Mouse (Mus musculus) hindbrain, embryonic 13.5 days (tissue): ENCODE measurements around the gene Tbc1d22a. TPM values are rescaled to one million over a fixed set of nuclear protein-coding genes. Genes with fewer than 3 reads are reported as not detected.

ENCODE experiments used
- ATAC-seq: fragments of 200-750 bp; cut with Nextera tagmentation; 2 replicates; pipeline ENCODE4 v1.8.0; 2017; ENCODE audit warnings: moderate TSS enrichment; ENCODE audit not compliant: low FRiP score
- H3K27ac ChIP-seq: fragments of 300-500 bp; sonication (generic); 2 replicates; pipeline ENCODE4 v1.5.1; 2015; ENCODE audit warnings: inconsistent platforms, mild to moderate bottlenecking, moderate library complexity
- H3K27me3 ChIP-seq: fragments of 300-500 bp; sonication (generic); 2 replicates; pipeline ENCODE4 v1.6.1; 2015; ENCODE audit warnings: mild to moderate bottlenecking, inconsistent platforms
- H3K36me3 ChIP-seq: fragments of 300-500 bp; sonication (generic); 2 replicates; pipeline ENCODE4 v1.6.1; 2015; ENCODE audit warnings: mild to moderate bottlenecking, inconsistent platforms
- H3K4me1 ChIP-seq: fragments of 300-500 bp; sonication (generic); replicated peaks from 2 replicates; pipeline ENCODE4 v1.6.1; 2015; ENCODE audit warnings: inconsistent platforms
- H3K4me2 ChIP-seq: fragments of 300-500 bp; sonication (generic); 2 replicates; pipeline ENCODE4 v1.6.1; 2015; ENCODE audit warnings: inconsistent platforms, mild to moderate bottlenecking, moderate library complexity
- H3K4me3 ChIP-seq: fragments of 300-500 bp; sonication (generic); 2 replicates; pipeline ENCODE4 v1.5.1; 2015; ENCODE audit warnings: mild to moderate bottlenecking, inconsistent platforms
- H3K9ac ChIP-seq: fragments of 300-500 bp; sonication (generic); 2 replicates; pipeline ENCODE4 v1.6.1; 2015; ENCODE audit warnings: mild to moderate bottlenecking, inconsistent platforms
- H3K9me3 ChIP-seq: fragments of 300-500 bp; sonication (generic); 2 replicates; pipeline ENCODE4 v1.6.1; 2016; ENCODE audit warnings: inconsistent platforms
- WGBS: fragments of 180-500 bp; shearing (Covaris S2); methylation state at CpG from one replicate; pipeline ENCODE4 v1.1.7; 2015; 5-methylcytosine and 5-hydroxymethylcytosine counted together
- polyA plus RNA-seq: library from polyadenylated mRNA; unstranded; fragments of >200 nt; fragmentation: Nextera tagmentation; extraction: Ambion mirVana; gene quantifications from 2 replicates; pipeline ENCODE4 v1.2.1, GENCODE M21; 2015

Tbc1d22a gene
- polyA plus RNA-seq, 1 experiment from 2014 or later = 12.1 TPM

GRCm38 (mm10) chr15:86542371-86542770, 328.1 kb downstream of the Tbc1d22a start:
- ATAC-seq = no peak
- Histone ChIP-seq H3K4me2 (no peak overlapping the region), H3K4me3 (no peak overlapping the region), H3K9ac (no peak overlapping the region), H3K9me3 (peaks cover 4% of the 10 kb centered on the region), H3K27ac (no peak overlapping the region), H3K27me3 (no peaks in the 10 kb centered on the region), H3K4me1 (0 out of 2 replicates have a peak, but pooled peaks cover 4% of the 10 kb centered on the region), H3K36me3 (no peaks in the 10 kb centered on the region)
- WGBS = 70% methylated on average over 3 of the region's 3 CpGs

- WGBS = 89% methylated on average over 1 of the region's 1 CpGs
- Histone ChIP-seq H3K9ac (no peak overlapping the region), H3K4me2 (no peak overlapping the region), H3K27ac (no peak overlapping the region), H3K36me3 (no peaks in the 10 kb centered on the region), H3K4me3 (no peak overlapping the region), H3K27me3 (no peaks in the 10 kb centered on the region), H3K4me1 (0 out of 2 replicates have a peak, but pooled peaks cover 4% of the 10 kb centered on the region), H3K9me3 (peaks cover 12% of the 10 kb centered on the region; the same call in 1 of the 2 replicates)
- no peak for ATAC-seq
These were observed 330.0 kb downstream of the Tbc1d22a start for GRCm38 (mm10) chr15:86544122-86544795.

Other genes with a start within 250 kb of the Tbc1d22a start
- gene Celsr1, start 180.7 kb upstream of the Tbc1d22a start, polyA plus RNA-seq = 1.6 and 1.8 TPM in 2 replicates
- gene Gramd4, start 156.8 kb upstream of the Tbc1d22a start, polyA plus RNA-seq = 33.9 and 36.4 TPM in 2 replicates
- 24.3 and 24.5 TPM in 2 replicates for gene Cerk, start 28.3 kb upstream of the Tbc1d22a start, polyA plus RNA-seq